Comparison of ENCODE assay signal across 10 mouse cellular contexts in genomic region chr2:157463887-157464745, GRCm38 (mm10). TPM values are rescaled to one million over a fixed set of nuclear protein-coding genes. Genes with fewer than 3 reads are reported as not detected.
DNase-seq lines count a peak whose midpoint lies in the region; ATAC-seq and TF ChIP-seq lines count a peak whose summit lies in the region.
"Had no signal": no experiment of that assay in that cellular context is flagged by ENCODE, and none has a peak within 500 bp of the region (broad histone marks: within the 10 kb centered on the region; RNA-seq: fewer than 3 reads in every experiment).

No protein-coding gene starts in this region.

- H3K79me2 ChIP-seq in heart, adult 2 months (replicated peaks; ENCODE audit: control insufficient read depth, insufficient read depth, low read length), result no peaks in the 10 kb centered on the region

- TF ChIP-seq EP300 in heart, adult 2 months (IDR thresholded peaks at IDR 0.05; ENCODE audit: insufficient read depth, low read depth, low read length), result no peak

- peak overlapping the region; percentile 90 for H3K27ac ChIP-seq in heart, embryonic 10.5 days
- no peak overlapping the region for H3K27ac ChIP-seq in heart, adult 2 months
- peak overlapping the region; percentile 34 for H3K27ac ChIP-seq in ES-E14 (ENCODE audit: insufficient read depth, low read depth, low read length, poor library complexity, severe bottlenecking)
- peak overlapping the region; percentile 98 for H3K27ac ChIP-seq in hindbrain, embryonic 14.5 days
- H3K27ac ChIP-seq in midbrain, embryonic 14.5 days (replicated peaks; ENCODE audit: low read depth, low read length), result peak overlapping the region; percentile 99

- peaks cover 64% of the 10 kb centered on the region for H3K36me3 ChIP-seq in heart, embryonic 10.5 days
- H3K36me3 ChIP-seq in heart, adult 2 months (ENCODE audit: control insufficient read depth, insufficient read depth, low read length), result no peaks in the 10 kb centered on the region
- peaks cover 17% of the 10 kb centered on the region; the same call in 1 of the 2 replicates for H3K36me3 ChIP-seq in ES-E14 (ENCODE audit: control insufficient read depth, insufficient read depth, low read length, poor library complexity, severe bottlenecking)
- H3K36me3 ChIP-seq in hindbrain, embryonic 14.5 days (replicated peaks; ENCODE audit: control insufficient read depth, insufficient read depth), result peaks cover 77% of the 10 kb centered on the region
- peaks cover 67% of the 10 kb centered on the region for H3K36me3 ChIP-seq in midbrain, embryonic 14.5 days (ENCODE audit: control insufficient read depth, insufficient read depth, low read length)

- 38% methylated on average over 16 of the region's 16 CpGs for WGBS in heart, embryonic 10.5 days
- WGBS in heart, adult 2 months, result 66% methylated on average over 16 of the region's 16 CpGs
- WGBS in hindbrain, embryonic 14.5 days, result 14% methylated on average over 16 of the region's 16 CpGs
- WGBS in midbrain, embryonic 14.5 days, result 8% methylated on average over 16 of the region's 16 CpGs

- in situ Hi-C loops in ES-E14 (cut with MboI; ENCODE audit: low sequenced_read_pairs in 2 of 2, unreplicated experiment in 2 of 2), result loop anchor here (10.0 kb wide), 1 partner anchor 119 kb away; the partner anchor contains the start of gene Ghrh (in 2 of the 2)

- TF ChIP-seq CTCF in heart, adult 2 months (IDR thresholded peaks at IDR 0.05), result no peak

- H3K4me1 ChIP-seq in heart, embryonic 10.5 days, result peaks cover 71% of the 10 kb centered on the region
- H3K4me1 ChIP-seq in heart, adult 2 months (ENCODE audit: control insufficient read depth, insufficient read depth, low read length), result no peaks in the 10 kb centered on the region
- H3K4me1 ChIP-seq in ES-E14 (ENCODE audit: control insufficient read depth in 2 of 2, insufficient read depth in 2 of 2, low read length in 2 of 2, poor library complexity in 1 of 2), result peaks cover 11 to 72% of the 10 kb centered on the region in 2 experiments
- peaks cover 48% of the 10 kb centered on the region for H3K4me1 ChIP-seq in hindbrain, embryonic 14.5 days (replicated peaks; ENCODE audit: control insufficient read depth, insufficient read depth, low read length)
- peaks cover 59% of the 10 kb centered on the region for H3K4me1 ChIP-seq in midbrain, embryonic 14.5 days (ENCODE audit: control insufficient read depth, insufficient read depth, low read length)

- no peak for TF ChIP-seq POLR2A in heart, adult 2 months (IDR thresholded peaks at IDR 0.05; ENCODE audit: insufficient read depth, low read depth, low read length)

- peak overlapping the region; percentile 19 for H3K4me2 ChIP-seq in hindbrain, embryonic 14.5 days (replicated peaks)
- peak overlapping the region; percentile 47 for H3K4me2 ChIP-seq in midbrain, embryonic 14.5 days (ENCODE audit: low read length)

- no peak for DNase-seq in heart, embryonic 10.5 days (ENCODE audit: low spot score)
- DNase-seq in heart, adult 2 months, result no peak
- no peak for DNase-seq in ES-E14 (ENCODE audit: low read depth, low spot score)
- DNase-seq in hindbrain, embryonic 14.5 days (ENCODE audit: low spot score), result peak; percentile 32
- peak; percentile 49 for DNase-seq in midbrain, embryonic 14.5 days
- no peak for DNase-seq in urinary bladder, adult 2 months (ENCODE audit: low spot score)
- no peak for DNase-seq in frontal cortex, postnatal 10 days (ENCODE audit: low spot score in 2 of 2)
- DNase-seq in left cerebral cortex, adult 8-10 months (ENCODE audit: low spot score in 2 of 2), result no peak
- DNase-seq: cerebellum, adult 8-10 months; gastrocnemius, postnatal 10 days had no signal

- H3K27me3 ChIP-seq in heart, embryonic 10.5 days (ENCODE audit: insufficient read depth, poor library complexity, severe bottlenecking), result no peaks in the 10 kb centered on the region; the same call in 1 of the 2 replicates
- H3K27me3 ChIP-seq in heart, adult 2 months (ENCODE audit: control insufficient read depth, insufficient read depth, low read length), result no peaks in the 10 kb centered on the region
- no peaks in the 10 kb centered on the region for H3K27me3 ChIP-seq in hindbrain, embryonic 14.5 days (ENCODE audit: control insufficient read depth, insufficient read depth, low read length)
- no peaks in the 10 kb centered on the region for H3K27me3 ChIP-seq in midbrain, embryonic 14.5 days (ENCODE audit: control insufficient read depth, insufficient read depth, low read length)

- intact Hi-C loops in heart, adult 2 months (cut with DNase I), result no loop called here

- H3K4me3 ChIP-seq in heart, embryonic 10.5 days, result peak overlapping the region; percentile 48
- no peak overlapping the region for H3K4me3 ChIP-seq in heart, adult 2 months
- peak overlapping the region; percentile 22 to 45; a peak in 3 of 4 replicates for H3K4me3 ChIP-seq in ES-E14 (ENCODE audit: insufficient read depth in 1 of 2, low read depth in 1 of 2, low read length in 2 of 2, poor library complexity in 1 of 2, severe bottlenecking in 1 of 2)
- H3K4me3 ChIP-seq in hindbrain, embryonic 14.5 days (replicated peaks; ENCODE audit: low read length), result no peak overlapping the region
- no peak overlapping the region for H3K4me3 ChIP-seq in midbrain, embryonic 14.5 days (replicated peaks; ENCODE audit: low read depth, low read length)

- peak; percentile 32; the same call in 1 of the 2 replicates for ATAC-seq in hindbrain, embryonic 14.5 days (ENCODE audit: low FRiP score)
- ATAC-seq in midbrain, embryonic 14.5 days (ENCODE audit: low FRiP score, low TSS enrichment), result peak; percentile 28

- no peaks in the 10 kb centered on the region for H3K9me3 ChIP-seq in heart, embryonic 10.5 days
- H3K9me3 ChIP-seq in ES-E14 (ENCODE audit: control insufficient read depth, insufficient read depth, low read depth, low read length), result no peaks in the 10 kb centered on the region
- no peaks in the 10 kb centered on the region for H3K9me3 ChIP-seq in hindbrain, embryonic 14.5 days (ENCODE audit: control insufficient read depth, low read length)
- H3K9me3 ChIP-seq in midbrain, embryonic 14.5 days (ENCODE audit: control insufficient read depth, low read length), result no peaks in the 10 kb centered on the region

- H3K9ac ChIP-seq in heart, adult 2 months (ENCODE audit: low read depth, low read length), result no peak overlapping the region
- H3K9ac ChIP-seq in ES-E14 (ENCODE audit: insufficient read depth, low read depth, low read length, poor library complexity, severe bottlenecking), result peak overlapping the region; percentile 12; the same call in 1 of the 2 replicates
- H3K9ac ChIP-seq in hindbrain, embryonic 14.5 days, result peak overlapping the region; percentile 64
- H3K9ac ChIP-seq in midbrain, embryonic 14.5 days (replicated peaks; ENCODE audit: low read length), result peak overlapping the region; percentile 51

TF ChIP-seq in ES-E14, 5 proteins besides CTCF, POLR2A, EP300 and RAD21:
- TF ChIP-seq ZC3H11A (IDR thresholded peaks at IDR 0.05; ENCODE audit: borderline replicate concordance, low read depth, low read length), result no peak
- TF ChIP-seq ZNF384 (IDR thresholded peaks at IDR 0.05; ENCODE audit: low read depth, low read length), result no peak
- TF ChIP-seq CHD2 (IDR thresholded peaks at IDR 0.05; ENCODE audit: low read depth, low read length), result no peak
- TF ChIP-seq HCFC1 (IDR thresholded peaks at IDR 0.05; ENCODE audit: borderline replicate concordance, insufficient read depth, low read length), result no peak
- TF ChIP-seq MAFK (IDR thresholded peaks at IDR 0.05; ENCODE audit: insufficient read depth, low read depth, low read length), result no peak

RNA-seq across cellular contexts. Expression of gene Src, which starts 45.9 kb away (rescaled TPM):
- polyA plus RNA-seq in heart, embryonic 10.5 days (2016; fragmentation: Nextera tagmentation; extraction: Ambion mirVana), result 9.3 and 12.7 TPM in 2 replicates
- 1 to 10 TPM; 4.0 to 4.1 TPM for total RNA-seq in heart, adult 2 months (2021)
- 5.4 and 5.8 TPM in 2 replicates for polyA plus RNA-seq in heart, adult 2 months (2012; rRNA removed)
- total RNA-seq in ES-E14 (2012; rRNA removed), result 32.5 and 36.7 TPM in 2 replicates
- polyA plus RNA-seq in hindbrain, embryonic 14.5 days (2014; fragmentation: Nextera tagmentation; extraction: Ambion mirVana), result 24.8 and 30.1 TPM in 2 replicates
- polyA plus RNA-seq in midbrain, embryonic 14.5 days (2014; fragmentation: Nextera tagmentation; extraction: Ambion mirVana), result 34.3 and 52.2 TPM in 2 replicates
- polyA plus RNA-seq in urinary bladder, adult 2 months (2012; rRNA removed), result 63.4 and 72.7 TPM in 2 replicates
- total RNA-seq in left cerebral cortex, adult 8-10 months (2022), result 100 to 1,000 TPM; 107 to 122 (median 115) TPM

Comparison
In these comparisons a context has a peak if more than half of its experiments do, and no peak if none do; other contexts are left out.
1. H3K4me3 ChIP-seq: peak in heart, embryonic 10.5 days (single experiment) and ES-E14 (2 of 2); none in heart, adult 2 months (single experiment), hindbrain, embryonic 14.5 days (single experiment) and midbrain, embryonic 14.5 days (single experiment).
2. DNase-seq: peak in hindbrain, embryonic 14.5 days (single experiment) and midbrain, embryonic 14.5 days (single experiment); none in heart, embryonic 10.5 days (single experiment), heart, adult 2 months (0 of 2), ES-E14 (single experiment), urinary bladder, adult 2 months (single experiment), frontal cortex, postnatal 10 days (0 of 2) and left cerebral cortex, adult 8-10 months (0 of 2).